Mouse (Mus musculus): ENCODE data around the gene Slc37a3.

DNA sequence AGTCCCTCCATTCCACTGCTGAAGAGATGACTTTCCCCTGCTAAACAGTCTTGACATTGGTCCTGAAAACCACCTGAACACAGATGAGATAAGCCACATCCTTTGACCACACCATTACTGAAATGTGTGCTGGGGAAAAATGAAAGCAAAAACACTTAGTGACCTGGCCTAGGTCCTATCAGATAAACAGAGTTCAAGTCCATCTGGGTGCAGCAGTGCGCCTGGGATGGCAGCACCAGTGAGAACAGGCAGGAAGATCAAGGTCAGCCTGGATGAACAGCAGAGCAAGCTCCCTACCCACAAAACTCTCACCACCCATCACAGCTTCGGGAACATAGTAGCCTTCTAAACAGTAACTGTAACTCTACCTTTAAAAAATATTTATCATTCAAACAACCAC is 35.7 kb downstream of the Slc37a3 start:
- TF ChIP-seq POLR2A (IDR thresholded peaks at IDR 0.05; ENCODE audit: control insufficient read depth, extremely low read depth, insufficient read depth, low read length, poor library complexity) (no peak), CTCF (IDR thresholded peaks at IDR 0.05; ENCODE audit: borderline replicate concordance, control insufficient read depth, extremely low read depth, insufficient read depth, low read length, poor library complexity) (no peak)

Data from thymus, adult 2 months (tissue).